Mouse (Mus musculus) layer of hippocampus, postnatal 14 days (tissue): ENCODE data around the gene Gm17324. TPM values are rescaled to one million over a fixed set of nuclear protein-coding genes. Genes with fewer than 3 reads are reported as not detected.
A peak's percentile ranks its signal among the peaks of the same experiment; 100 is the strongest.

Source experiments
- DNase-seq, 2 experiments: peaks; one replicate each; pipeline ENCODE4 v3.0.0; 2021 to 2022; ENCODE audit warnings: low spot score in 2 of 2, mixed read lengths in 1 of 2
- microRNA-seq, 2 experiments: library from miRNA; unstranded; fragments of <30 nt; microRNA quantifications; one replicate each; pipeline ENCODE4 v1.2.0; 2021
- total RNA-seq, 2 experiments: library from RNA; stranded (reverse); gene quantifications; 2 replicates each; pipeline ENCODE4 v1.2.3; 2021

Gene Gm17324
- total RNA-seq, 2 experiments from 2014 or later = 1.0 to 1.2 TPM

GRCm38 (mm10) chr9:78465725-78466124 is 17.1 kb upstream of the Gm17324 start:
- no peak for DNase-seq

- DNase-seq = no peak
These were observed 14.8 kb upstream of the Gm17324 start for GRCm38 (mm10) chr9:78463337-78463736.

- DNase-seq = no peak
These were observed 8.4 kb upstream of the Gm17324 start for GRCm38 (mm10) chr9:78457026-78457425.

GRCm38 (mm10) chr9:78451382-78451781 is 2.8 kb upstream of the Gm17324 start:
- no peak for DNase-seq

- DNase-seq = no peak
These were observed 1.8 kb upstream of the Gm17324 start for GRCm38 (mm10) chr9:78450404-78450803.

- DNase-seq = no peak
These were observed 997 bp downstream of the Gm17324 start for GRCm38 (mm10) chr9:78447606-78447972.

GRCm38 (mm10) chr9:78442579-78443392 is 5.8 kb downstream of the Gm17324 start, which contains the start of gene Cgas:
TSS of gene Cgas (minus strand) at chr9:78443237.
- peak; percentile 11 to 19 for DNase-seq

GRCm38 (mm10) chr9:78442237-78442578 is 6.4 kb downstream of the Gm17324 start:
- DNase-seq = no peak

GRCm38 (mm10) chr9:78439426-78439825 is 9.2 kb downstream of the Gm17324 start:
- DNase-seq = no peak

- DNase-seq = no peak
These were observed 16.1 kb downstream of the Gm17324 start for GRCm38 (mm10) chr9:78432471-78432870.

- no peak for DNase-seq
These were observed 18.1 kb downstream of the Gm17324 start for GRCm38 (mm10) chr9:78430486-78430885.

GRCm38 (mm10) chr9:78429551-78429950 is 19.0 kb downstream of the Gm17324 start:
- DNase-seq = no peak

- DNase-seq = no peak
These were observed 19.6 kb downstream of the Gm17324 start for GRCm38 (mm10) chr9:78428870-78429432.

GRCm38 (mm10) chr9:78428185-78428584 is 20.4 kb downstream of the Gm17324 start:
- DNase-seq = peak in 1 of 2 experiments; percentile 17

- no peak for DNase-seq
These were observed 21.2 kb downstream of the Gm17324 start for GRCm38 (mm10) chr9:78427362-78427781.

- no peak for DNase-seq
These were observed 47.0 kb downstream of the Gm17324 start for GRCm38 (mm10) chr9:78401596-78401995.

- no peak for DNase-seq
These were observed 48.0 kb downstream of the Gm17324 start for GRCm38 (mm10) chr9:78400570-78400969.

Small RNA genes within 50 kb of the gene (microRNA-seq; reads per million reads assigned to microRNA genes)
- 0 reads per million in 2 experiments for gene Gm26377

Other genes with a start within 250 kb of the Gm17324 start
- gene Gsta1, start 218.1 kb downstream of the Gm17324 start, total RNA-seq = not detected
- gene Gm3776, start 191.7 kb downstream of the Gm17324 start, total RNA-seq = not detected
- under 1 TPM in 1 of 2 experiments, not detected in 1; 0.93 TPM for gene Gm10639, start 158.9 kb downstream of the Gm17324 start, total RNA-seq
- not detected for gene Omt2a, start 134.0 kb downstream of the Gm17324 start, total RNA-seq
- not detected for gene Omt2b, start 121.2 kb downstream of the Gm17324 start, total RNA-seq
- not detected for gene Gsta2, start 93.0 kb downstream of the Gm17324 start, total RNA-seq
- not detected for gene Dppa5a, start 80.6 kb downstream of the Gm17324 start, total RNA-seq
- under 1 TPM; 0.21 to 0.29 TPM for gene Ooep, start 70.1 kb downstream of the Gm17324 start, total RNA-seq
- gene Ddx43, start 53.0 kb downstream of the Gm17324 start, total RNA-seq = under 1 TPM in 1 of 2 experiments, not detected in 1; 0.14 TPM
- gene Cgas, start 5.5 kb downstream of the Gm17324 start, total RNA-seq = 1 to 10 TPM in 1 of 2 experiments, under 1 TPM in 1; 0.81 to 1.1 TPM
- 10 to 100 TPM; 22.8 to 23.9 TPM for gene Mto1, start 578 bp downstream of the Gm17324 start, total RNA-seq
- 1,000 to 10,000 TPM; 3,391 to 3,794 TPM for gene Eef1a1, start 40.4 kb upstream of the Gm17324 start, total RNA-seq
- gene Slc17a5, start 139.3 kb upstream of the Gm17324 start, total RNA-seq = 10 to 100 TPM; 19.3 to 20.0 TPM
- 1 to 10 TPM; 6.3 to 7.4 TPM for gene Cd109, start 166.8 kb upstream of the Gm17324 start, total RNA-seq